Mouse (Mus musculus): ENCODE results near the gene Smug1. TPM values are rescaled to one million over a fixed set of nuclear protein-coding genes. Genes with fewer than 3 reads are reported as not detected.

Gene Smug1
- polyA plus RNA-seq, 1 experiment from 2014 or later, result 25.1 TPM

DNA sequence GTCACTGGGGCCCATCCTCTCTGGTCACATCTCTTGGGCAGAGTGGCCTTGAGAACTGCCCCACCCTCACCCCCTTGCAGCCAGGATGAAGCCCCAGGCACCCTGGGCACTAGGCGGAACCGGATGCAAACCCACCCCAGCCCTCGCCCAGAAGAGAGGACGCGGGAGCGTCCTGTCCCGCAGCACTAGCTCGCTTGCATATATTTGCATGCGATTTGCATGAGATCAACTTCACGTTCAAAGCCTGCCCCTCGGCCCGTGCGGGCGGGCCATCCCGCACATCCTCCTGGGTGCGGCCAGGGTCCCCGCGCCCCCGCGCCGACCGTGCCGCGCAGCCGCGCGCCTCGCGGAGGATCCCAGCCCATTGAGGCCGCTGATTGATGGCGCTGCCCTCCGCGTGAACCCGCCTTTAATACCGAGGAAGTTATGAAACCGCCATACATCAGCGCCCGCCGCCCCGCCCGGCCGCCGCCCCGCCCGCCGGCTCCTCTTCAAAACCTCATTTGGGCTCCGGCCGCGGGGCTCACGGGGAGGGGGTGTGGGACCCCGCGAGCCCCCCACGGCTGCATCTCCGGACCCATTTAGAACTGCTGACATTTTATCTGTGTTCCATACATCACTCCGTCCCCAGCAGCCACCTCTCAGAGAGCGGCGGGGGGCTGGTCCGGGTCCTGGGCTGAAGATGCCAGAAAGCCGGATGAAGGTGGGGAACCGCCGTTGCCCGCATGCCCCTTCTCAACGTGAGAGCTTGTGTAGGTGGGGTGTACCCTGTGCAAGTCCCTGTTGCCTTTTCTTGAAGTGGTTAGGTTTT, 2.1 kb upstream of the Smug1 start:
- Histone ChIP-seq H3K4me1 (ENCODE audit: control insufficient read depth, insufficient read depth, low read depth, low read length) (peaks cover 20% of the 10 kb centered on the region), H3K27ac (ENCODE audit: low read depth, low read length) (peak overlapping the region; percentile 49), H3K4me3 (ENCODE audit: low read length) (peak overlapping the region; percentile 53), H3K36me3 (ENCODE audit: control insufficient read depth, insufficient read depth, low read length) (no peaks in the 10 kb centered on the region), H3K9ac (ENCODE audit: low read depth, low read length) (peak overlapping the region; percentile 67), H3K4me2 (ENCODE audit: low read length) (peak overlapping the region; percentile 97), H3K27me3 (replicated peaks; ENCODE audit: control insufficient read depth, insufficient read depth, low read length) (peaks cover 39% of the 10 kb centered on the region), H3K9me3 (ENCODE audit: control insufficient read depth, low read length) (no peaks in the 10 kb centered on the region)
- ATAC-seq, result peak; percentile 21; the same call in 1 of the 2 replicates
- WGBS, result under 1% methylated on average over 63 of the region's 63 CpGs

DNA sequence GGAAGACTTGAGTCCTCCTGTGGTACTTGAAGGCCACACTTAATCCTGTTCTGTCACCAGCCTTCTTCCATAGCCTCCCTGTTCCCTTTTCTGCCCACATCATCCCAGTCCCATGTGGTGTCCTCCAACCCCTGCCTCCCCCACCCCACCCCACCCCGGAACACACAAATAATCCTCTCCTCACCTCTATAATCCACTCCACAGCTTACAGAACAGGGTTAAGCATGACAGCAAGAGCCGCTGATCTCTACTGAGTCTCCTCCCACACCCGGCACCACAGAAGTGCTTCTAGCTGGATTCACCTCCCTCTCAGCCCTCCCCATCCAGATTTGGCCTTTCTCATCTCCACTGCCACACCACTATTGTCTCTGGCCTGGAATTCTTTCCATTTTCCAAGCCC, 894 bp upstream of the Smug1 start:
- peaks cover 25% of the 10 kb centered on the region for H3K4me1 ChIP-seq (ENCODE audit: control insufficient read depth, insufficient read depth, low read depth, low read length)
- peak overlapping the region; percentile 23; the same call in 1 of the 2 replicates for H3K9ac ChIP-seq (ENCODE audit: low read depth, low read length)
- 11% methylated on average over 3 of the region's 3 CpGs for WGBS
- no peaks in the 10 kb centered on the region for H3K9me3 ChIP-seq (ENCODE audit: control insufficient read depth, low read length)
- no peaks in the 10 kb centered on the region for H3K36me3 ChIP-seq (ENCODE audit: control insufficient read depth, insufficient read depth, low read length)
- peak overlapping the region; percentile 29 for H3K4me2 ChIP-seq (ENCODE audit: low read length)
- H3K27me3 ChIP-seq (replicated peaks; ENCODE audit: control insufficient read depth, insufficient read depth, low read length), result peaks cover 27% of the 10 kb centered on the region
- peak overlapping the region; percentile 54 for H3K27ac ChIP-seq (ENCODE audit: low read depth, low read length)
- ATAC-seq, result no peak
- H3K4me3 ChIP-seq (ENCODE audit: low read length), result no peak overlapping the region

DNA sequence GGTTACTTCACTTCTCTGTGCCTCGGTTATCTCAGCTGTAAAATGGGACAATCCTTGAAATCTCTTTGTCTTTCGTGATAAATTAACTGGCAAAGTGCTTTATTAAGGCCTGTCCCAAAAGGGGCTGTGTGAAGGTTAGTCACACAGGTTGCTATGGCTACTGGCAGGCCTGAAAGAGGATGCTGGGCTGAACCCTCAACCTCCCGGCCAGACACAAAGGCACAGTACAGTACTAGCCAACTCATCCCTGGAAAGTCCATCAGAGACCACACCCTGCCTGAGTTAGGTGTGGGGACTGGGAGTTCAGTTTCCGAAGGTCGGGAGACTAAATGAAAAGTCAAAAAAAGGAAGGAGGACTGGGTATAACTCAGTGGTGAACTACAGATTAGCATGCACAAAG, 968 bp downstream of the Smug1 start:
- Histone ChIP-seq H3K4me1 (ENCODE audit: control insufficient read depth, insufficient read depth, low read depth, low read length) (peaks cover 30% of the 10 kb centered on the region), H3K36me3 (ENCODE audit: control insufficient read depth, insufficient read depth, low read length) (no peaks in the 10 kb centered on the region), H3K4me3 (ENCODE audit: low read length) (no peak overlapping the region), H3K4me2 (ENCODE audit: low read length) (peak overlapping the region; percentile 23; the same call in 1 of the 2 replicates), H3K27ac (ENCODE audit: low read depth, low read length) (no peak overlapping the region), H3K9ac (ENCODE audit: low read depth, low read length) (peak overlapping the region; percentile 33; the same call in 1 of the 2 replicates), H3K9me3 (ENCODE audit: control insufficient read depth, low read length) (no peaks in the 10 kb centered on the region), H3K27me3 (replicated peaks; ENCODE audit: control insufficient read depth, insufficient read depth, low read length) (peaks cover 13% of the 10 kb centered on the region)
- ATAC-seq, result no peak
- WGBS, result 30% methylated on average over 5 of the region's 5 CpGs

DNA sequence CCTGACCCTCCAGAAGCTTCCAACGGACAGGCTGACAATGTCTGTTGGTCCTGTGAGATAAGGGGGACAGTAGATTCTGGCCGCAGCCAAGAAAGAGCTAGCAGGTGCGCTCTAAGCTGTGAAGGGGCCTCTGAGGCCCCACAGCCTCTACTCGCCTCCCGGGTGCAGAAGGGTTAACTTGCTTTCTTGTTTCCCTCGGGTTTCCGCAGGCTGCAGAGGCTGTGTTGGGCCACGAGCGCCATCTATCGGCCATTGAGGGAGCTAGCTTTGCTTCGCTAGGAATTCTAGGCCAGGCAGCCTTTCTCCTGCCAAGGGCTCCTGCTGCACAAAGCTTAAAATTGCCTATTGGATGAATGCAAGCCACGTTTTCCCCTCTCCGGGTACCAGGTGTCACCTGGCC, 1.5 kb downstream of the Smug1 start:
- H3K4me3 ChIP-seq (ENCODE audit: low read length), result no peak overlapping the region
- H3K9me3 ChIP-seq (ENCODE audit: control insufficient read depth, low read length), result no peaks in the 10 kb centered on the region
- H3K27ac ChIP-seq (ENCODE audit: low read depth, low read length), result no peak overlapping the region
- ATAC-seq, result peak; percentile 18
- H3K36me3 ChIP-seq (ENCODE audit: control insufficient read depth, insufficient read depth, low read length), result no peaks in the 10 kb centered on the region
- H3K4me2 ChIP-seq (ENCODE audit: low read length), result peak overlapping the region; percentile 35; the same call in 1 of the 2 replicates
- 1% methylated on average over 13 of the region's 13 CpGs for WGBS
- peak overlapping the region; percentile 34; the same call in 1 of the 2 replicates for H3K9ac ChIP-seq (ENCODE audit: low read depth, low read length)
- H3K4me1 ChIP-seq (ENCODE audit: control insufficient read depth, insufficient read depth, low read depth, low read length), result peaks cover 30% of the 10 kb centered on the region
- peaks cover 12% of the 10 kb centered on the region for H3K27me3 ChIP-seq (replicated peaks; ENCODE audit: control insufficient read depth, insufficient read depth, low read length)

DNA sequence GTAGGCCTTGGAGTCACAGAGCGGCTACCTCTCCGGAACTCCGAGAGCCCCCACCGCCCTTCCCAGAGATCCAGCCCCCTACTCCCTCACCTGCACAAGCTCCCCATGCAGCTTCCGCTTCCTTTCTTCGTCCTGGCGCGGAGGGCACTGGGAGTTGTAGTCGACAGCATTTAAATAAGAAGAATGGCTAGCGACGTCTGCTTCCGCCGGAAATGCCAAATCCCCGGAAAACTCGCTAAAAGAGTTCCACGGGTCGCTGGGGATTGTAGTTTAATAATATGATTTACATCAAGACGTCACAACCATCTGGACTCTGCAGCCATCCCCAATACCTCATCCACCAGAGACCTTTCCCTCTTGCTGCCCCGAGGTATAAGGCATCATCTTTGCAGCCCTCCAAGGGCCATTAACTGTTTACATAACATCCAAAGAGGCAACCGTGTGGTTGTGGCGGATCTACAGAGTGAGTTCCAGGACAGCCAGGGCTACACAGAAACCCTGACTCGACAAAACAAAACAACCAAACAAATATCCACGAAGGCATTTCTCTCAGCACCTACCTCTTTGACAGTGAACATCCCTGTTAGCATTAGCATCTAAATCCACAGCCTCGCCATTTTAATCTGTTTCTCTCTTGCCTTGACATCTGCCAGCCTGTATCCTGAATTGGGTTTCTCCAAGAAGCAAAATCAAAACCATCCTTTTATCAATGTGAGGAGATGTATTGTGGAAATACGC, 3.5 kb downstream of the Smug1 start:
- peak overlapping the region; percentile 57 for H3K4me3 ChIP-seq (ENCODE audit: low read length)
- no peaks in the 10 kb centered on the region for H3K36me3 ChIP-seq (ENCODE audit: control insufficient read depth, insufficient read depth, low read length)
- H3K4me2 ChIP-seq (ENCODE audit: low read length), result peak overlapping the region; percentile 70
- H3K27me3 ChIP-seq (replicated peaks; ENCODE audit: control insufficient read depth, insufficient read depth, low read length), result peaks cover 9% of the 10 kb centered on the region
- H3K9me3 ChIP-seq (ENCODE audit: control insufficient read depth, low read length), result no peaks in the 10 kb centered on the region
- peak overlapping the region; percentile 58 for H3K9ac ChIP-seq (ENCODE audit: low read depth, low read length)
- H3K27ac ChIP-seq (ENCODE audit: low read depth, low read length), result peak overlapping the region; percentile 54
- peak; percentile 92 for ATAC-seq
- 8% methylated on average over 25 of the region's 25 CpGs for WGBS
- peaks cover 13% of the 10 kb centered on the region for H3K4me1 ChIP-seq (ENCODE audit: control insufficient read depth, insufficient read depth, low read depth, low read length)

DNA sequence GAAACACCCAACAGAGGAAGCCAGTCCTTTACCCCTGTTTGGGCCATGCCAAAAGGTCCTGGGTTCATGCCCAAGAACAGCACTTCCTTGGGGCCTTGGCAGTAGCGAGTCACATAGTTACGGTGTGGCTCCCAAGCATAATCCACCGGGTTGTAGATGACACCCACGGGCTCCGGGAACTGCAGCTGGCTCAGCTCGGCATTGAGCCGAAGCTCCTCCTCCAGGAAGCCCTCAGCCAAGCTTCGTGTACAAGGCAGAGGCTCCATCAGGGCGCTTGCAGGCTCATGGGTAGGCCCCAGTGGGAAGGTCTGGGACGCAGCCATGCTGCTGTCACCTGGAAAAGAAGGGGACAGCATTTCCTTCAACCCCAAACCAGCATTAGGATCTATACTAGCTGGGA, 9.3 kb downstream of the Smug1 start:
- 75% methylated on average over 10 of the region's 10 CpGs for WGBS
- Histone ChIP-seq H3K27ac (ENCODE audit: low read depth, low read length) (no peak overlapping the region), H3K4me3 (ENCODE audit: low read length) (no peak overlapping the region), H3K36me3 (ENCODE audit: control insufficient read depth, insufficient read depth, low read length) (no peaks in the 10 kb centered on the region), H3K4me1 (ENCODE audit: control insufficient read depth, insufficient read depth, low read depth, low read length) (peaks cover 6% of the 10 kb centered on the region; the same call in 1 of the 2 replicates), H3K4me2 (ENCODE audit: low read length) (no peak overlapping the region), H3K27me3 (replicated peaks; ENCODE audit: control insufficient read depth, insufficient read depth, low read length) (no peaks in the 10 kb centered on the region), H3K9me3 (ENCODE audit: control insufficient read depth, low read length) (no peaks in the 10 kb centered on the region), H3K9ac (ENCODE audit: low read depth, low read length) (no peak overlapping the region)
- no peak for ATAC-seq

DNA sequence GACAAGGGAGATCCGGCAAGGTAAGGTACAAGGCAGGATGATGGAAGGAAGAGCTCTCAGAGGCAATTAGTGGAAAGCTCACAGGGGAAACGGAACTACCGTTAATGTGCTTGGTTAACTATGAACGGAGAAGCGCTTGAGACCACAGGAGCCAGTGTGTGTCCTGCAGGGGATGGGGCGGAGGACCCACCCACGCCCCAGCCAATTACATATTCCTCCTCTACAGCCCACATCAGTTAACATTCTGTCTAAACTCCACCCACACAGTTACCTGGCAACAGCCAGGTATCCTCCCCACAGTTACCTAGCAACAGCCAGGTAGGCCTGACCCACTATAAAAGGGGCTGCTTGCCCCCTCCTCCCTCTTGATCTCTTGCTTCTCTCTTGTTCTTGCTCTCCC, 10.0 kb downstream of the Smug1 start:
- Histone ChIP-seq H3K27me3 (replicated peaks; ENCODE audit: control insufficient read depth, insufficient read depth, low read length) (no peaks in the 10 kb centered on the region), H3K9ac (ENCODE audit: low read depth, low read length) (no peak overlapping the region), H3K4me3 (ENCODE audit: low read length) (no peak overlapping the region), H3K27ac (ENCODE audit: low read depth, low read length) (no peak overlapping the region), H3K9me3 (ENCODE audit: control insufficient read depth, low read length) (no peaks in the 10 kb centered on the region), H3K36me3 (ENCODE audit: control insufficient read depth, insufficient read depth, low read length) (no peaks in the 10 kb centered on the region), H3K4me1 (ENCODE audit: control insufficient read depth, insufficient read depth, low read depth, low read length) (peaks cover 3% of the 10 kb centered on the region; the same call in 1 of the 2 replicates), H3K4me2 (ENCODE audit: low read length) (no peak overlapping the region)
- 0 out of 2 replicates have a peak, but pooled peaks have one; percentile 44 for ATAC-seq
- WGBS, result 41% methylated on average over 7 of the region's 7 CpGs

DNA sequence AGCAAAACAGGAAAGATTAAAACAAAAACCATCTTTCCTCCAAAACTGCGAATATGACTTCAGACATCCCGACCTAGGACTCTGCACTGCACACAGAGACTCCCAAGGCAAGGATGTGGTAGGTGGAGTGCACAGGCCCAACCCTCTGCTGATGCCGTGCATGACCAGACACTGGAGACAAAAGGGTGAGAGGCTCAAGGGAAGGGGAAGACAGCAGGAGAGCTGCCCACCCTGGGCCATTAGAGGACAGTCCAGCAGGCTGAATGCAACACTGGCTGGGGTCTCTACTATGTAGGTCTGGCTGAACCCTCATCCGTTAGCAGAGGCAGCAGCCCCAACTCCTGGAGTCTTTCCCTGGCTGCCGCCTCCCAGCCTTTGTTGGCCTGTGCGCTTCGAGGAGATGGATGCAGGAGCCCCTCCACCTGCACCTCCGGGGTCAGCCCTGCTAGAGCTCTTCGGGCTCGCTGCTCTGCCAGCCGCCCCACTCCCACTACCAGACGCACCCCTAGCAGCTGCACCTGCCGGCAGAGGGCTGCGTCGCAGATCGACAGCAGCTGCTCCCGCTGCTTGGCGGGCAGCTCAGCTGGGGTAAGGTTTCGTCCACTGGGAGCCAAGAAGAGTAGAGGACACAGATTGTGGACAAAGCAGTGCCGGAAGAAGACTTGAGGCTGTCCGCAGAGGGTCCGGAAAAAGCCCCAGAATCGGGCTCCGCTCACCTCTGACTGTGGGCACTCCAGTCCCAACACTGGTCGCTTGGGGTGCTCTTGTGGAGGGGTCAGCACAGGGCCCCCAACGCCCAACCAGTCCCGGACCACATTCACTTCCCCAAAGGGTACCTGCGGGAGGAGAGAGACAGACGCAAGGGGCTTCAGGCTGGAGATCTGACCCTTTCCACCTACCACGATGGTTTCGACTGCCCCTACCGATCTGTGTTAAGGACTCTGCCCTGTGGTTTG, 11.2 kb downstream of the Smug1 start:
- Histone ChIP-seq H3K4me1 (ENCODE audit: control insufficient read depth, insufficient read depth, low read depth, low read length) (peaks cover 3% of the 10 kb centered on the region; the same call in 1 of the 2 replicates), H3K36me3 (ENCODE audit: control insufficient read depth, insufficient read depth, low read length) (no peaks in the 10 kb centered on the region), H3K9me3 (ENCODE audit: control insufficient read depth, low read length) (no peaks in the 10 kb centered on the region), H3K9ac (ENCODE audit: low read depth, low read length) (no peak overlapping the region), H3K4me2 (ENCODE audit: low read length) (0 out of 2 replicates have a peak overlapping the region, but pooled peaks have one; percentile 5), H3K27me3 (replicated peaks; ENCODE audit: control insufficient read depth, insufficient read depth, low read length) (no peaks in the 10 kb centered on the region), H3K4me3 (ENCODE audit: low read length) (no peak overlapping the region), H3K27ac (ENCODE audit: low read depth, low read length) (no peak overlapping the region)
- peak; percentile 24; the same call in 1 of the 2 replicates for ATAC-seq
- 21% methylated on average over 32 of the region's 32 CpGs for WGBS

All from hindbrain, embryonic 16.5 days (tissue).